Mouse (Mus musculus) kidney, embryonic 15.5 days (tissue): ENCODE data around the gene Plch2. TPM values are rescaled to one million over a fixed set of nuclear protein-coding genes. Genes with fewer than 3 reads are reported as not detected.

Experiments used
- ATAC-seq: fragments of 200-750 bp; cut with Nextera tagmentation; replicated peaks from 2 replicates; pipeline ENCODE4 v1.8.0; 2017; ENCODE audit warnings: moderate TSS enrichment; ENCODE audit not compliant: low FRiP score
- H3K27ac ChIP-seq: fragments of 300-500 bp; sonication (generic); 2 replicates; pipeline ENCODE4 v1.5.1; 2015; ENCODE audit warnings: mild to moderate bottlenecking, inconsistent platforms
- H3K27me3 ChIP-seq: fragments of 300-500 bp; sonication (generic); 2 replicates; pipeline ENCODE4 v1.6.1; 2015; ENCODE audit warnings: inconsistent platforms
- H3K36me3 ChIP-seq: fragments of 300-500 bp; sonication (generic); 2 replicates; pipeline ENCODE4 v1.6.1; 2015; ENCODE audit warnings: inconsistent platforms
- H3K4me1 ChIP-seq: fragments of 300-500 bp; sonication (generic); 2 replicates; pipeline ENCODE4 v1.6.1; 2015; ENCODE audit warnings: inconsistent platforms
- H3K4me2 ChIP-seq: fragments of 300-500 bp; sonication (generic); 2 replicates; pipeline ENCODE4 v1.6.1; 2015; ENCODE audit warnings: moderate library complexity, mild to moderate bottlenecking, inconsistent platforms
- H3K4me3 ChIP-seq: fragments of 300-500 bp; sonication (generic); replicated peaks from 2 replicates; pipeline ENCODE4 v1.5.1; 2015; ENCODE audit warnings: mild to moderate bottlenecking, inconsistent platforms
- H3K9ac ChIP-seq: fragments of 300-500 bp; sonication (generic); 2 replicates; pipeline ENCODE4 v1.6.1; 2015; ENCODE audit warnings: mild to moderate bottlenecking, inconsistent platforms
- H3K9me3 ChIP-seq: fragments of 300-500 bp; sonication (generic); replicated peaks from 2 replicates; pipeline ENCODE4 v1.6.1; 2016; ENCODE audit warnings: inconsistent platforms
- WGBS: fragments of 180-500 bp; shearing (Covaris S2); methylation state at CpG from one replicate; pipeline ENCODE4 v1.1.7; 2015; ENCODE audit warnings: mixed read lengths; 5-methylcytosine and 5-hydroxymethylcytosine counted together
- polyA plus RNA-seq: library from polyadenylated mRNA; unstranded; fragments of >200 nt; fragmentation: Nextera tagmentation; extraction: Ambion mirVana; gene quantifications from 2 replicates; pipeline ENCODE4 v1.2.1, GENCODE M21; 2015

Gene Plch2
- polyA plus RNA-seq, 1 experiment from 2014 or later, result 2.6 TPM

GRCm38 (mm10) chr4:155070199-155070598 is 13.6 kb upstream of the Plch2 start:
- 90% methylated on average over 13 of the region's 13 CpGs for WGBS
- no peak overlapping the region for H3K27ac ChIP-seq
- peaks cover 70% of the 10 kb centered on the region for H3K36me3 ChIP-seq
- peaks cover 33% of the 10 kb centered on the region for H3K4me1 ChIP-seq
- H3K4me2 ChIP-seq, result no peak overlapping the region
- no peaks in the 10 kb centered on the region for H3K9me3 ChIP-seq
- ATAC-seq, result no peak
- H3K9ac ChIP-seq, result no peak overlapping the region
- no peaks in the 10 kb centered on the region for H3K27me3 ChIP-seq
- H3K4me3 ChIP-seq, result no peak overlapping the region

GRCm38 (mm10) chr4:155069191-155069590 is 12.6 kb upstream of the Plch2 start:
- H3K27ac ChIP-seq, result no peak overlapping the region
- 82% methylated on average over 6 of the region's 6 CpGs for WGBS
- no peak overlapping the region for H3K4me2 ChIP-seq
- ATAC-seq, result no peak
- no peak overlapping the region for H3K4me3 ChIP-seq
- H3K36me3 ChIP-seq, result peaks cover 60% of the 10 kb centered on the region
- H3K4me1 ChIP-seq, result peaks cover 33% of the 10 kb centered on the region
- H3K9ac ChIP-seq, result no peak overlapping the region
- no peaks in the 10 kb centered on the region for H3K9me3 ChIP-seq
- no peaks in the 10 kb centered on the region for H3K27me3 ChIP-seq

- WGBS, result 93% methylated on average over 20 of the region's 20 CpGs
- no peak for ATAC-seq
- H3K27ac ChIP-seq, result peak overlapping the region; percentile 75; the same call in 1 of the 2 replicates
- no peaks in the 10 kb centered on the region for H3K27me3 ChIP-seq
- H3K4me1 ChIP-seq, result peaks cover 33% of the 10 kb centered on the region
- peak overlapping the region; percentile 68; the same call in 1 of the 2 replicates for H3K4me3 ChIP-seq
- H3K9me3 ChIP-seq, result no peaks in the 10 kb centered on the region
- peaks cover 53% of the 10 kb centered on the region for H3K36me3 ChIP-seq
- peak overlapping the region; percentile 74 for H3K4me2 ChIP-seq
- H3K9ac ChIP-seq, result peak overlapping the region; percentile 80; the same call in 1 of the 2 replicates
Measured at GRCm38 (mm10) chr4:155068357-155068972, 11.9 kb upstream of the Plch2 start.

- peak; percentile 90 for ATAC-seq
- Histone ChIP-seq H3K4me2 (peak within 1 kb of the TSS; percentile 74), H3K36me3 (peaks cover 38% of the 10 kb centered on the region), H3K9me3 (no peaks in the 10 kb centered on the region), H3K9ac (peak within 1 kb of the TSS; percentile 80), H3K4me1 (peaks cover 38% of the 10 kb centered on the region), H3K27ac (peak within 1 kb of the TSS; percentile 80), H3K27me3 (no peaks in the 10 kb centered on the region), H3K4me3 (peak within 1 kb of the TSS; percentile 68)
- whole genome bisulfite sequencing, result under 1% methylated on average over 48 of the region's 48 CpGs
Measured at GRCm38 (mm10) chr4:155066834-155067522, 10.4 kb upstream of the Plch2 start, which contains the start of gene Pex10. Gene Pex10 (plus strand): TSS chr4:155067016.

- Histone ChIP-seq H3K4me1 (peaks cover 45% of the 10 kb centered on the region), H3K4me3 (peak overlapping the region; percentile 68), H3K9me3 (no peaks in the 10 kb centered on the region), H3K4me2 (peak overlapping the region; percentile 74), H3K36me3 (peaks cover 30% of the 10 kb centered on the region), H3K27ac (peak overlapping the region; percentile 80), H3K9ac (peak overlapping the region; percentile 39), H3K27me3 (no peaks in the 10 kb centered on the region)
- 4% methylated on average over 15 of the region's 15 CpGs for WGBS
- ATAC-seq, result peak; percentile 54
Measured at GRCm38 (mm10) chr4:155065970-155066833, 9.6 kb upstream of the Plch2 start.

GRCm38 (mm10) chr4:155064474-155064873 is 7.9 kb upstream of the Plch2 start:
- no peak for ATAC-seq
- H3K27ac ChIP-seq, result peak overlapping the region; percentile 88
- no peaks in the 10 kb centered on the region for H3K27me3 ChIP-seq
- no peak overlapping the region for H3K4me2 ChIP-seq
- H3K9ac ChIP-seq, result no peak overlapping the region
- WGBS, result 58% methylated on average over 2 of the region's 2 CpGs
- H3K4me3 ChIP-seq, result no peak overlapping the region
- peaks cover 44% of the 10 kb centered on the region for H3K4me1 ChIP-seq
- H3K9me3 ChIP-seq, result no peaks in the 10 kb centered on the region
- H3K36me3 ChIP-seq, result peaks cover 13% of the 10 kb centered on the region

- Histone ChIP-seq H3K4me2 (peak overlapping the region; percentile 14; the same call in 1 of the 2 replicates), H3K9ac (no peak overlapping the region), H3K27ac (peak overlapping the region; percentile 88), H3K27me3 (no peaks in the 10 kb centered on the region), H3K9me3 (no peaks in the 10 kb centered on the region), H3K4me3 (no peak overlapping the region), H3K36me3 (peaks cover 7% of the 10 kb centered on the region), H3K4me1 (peaks cover 40% of the 10 kb centered on the region)
- peak; percentile 31; the same call in 1 of the 2 replicates for ATAC-seq
- WGBS, result 6% methylated on average over 3 of the region's 3 CpGs
Measured at GRCm38 (mm10) chr4:155063895-155064294, 7.3 kb upstream of the Plch2 start.

- Histone ChIP-seq H3K36me3 (no peaks in the 10 kb centered on the region), H3K4me1 (peaks cover 23% of the 10 kb centered on the region), H3K4me2 (no peak overlapping the region), H3K27me3 (no peaks in the 10 kb centered on the region; the same call in 1 of the 2 replicates), H3K4me3 (no peak overlapping the region), H3K27ac (no peak overlapping the region), H3K9ac (no peak overlapping the region), H3K9me3 (no peaks in the 10 kb centered on the region)
- WGBS, result 42% methylated on average over 10 of the region's 10 CpGs
- ATAC-seq, result no peak
Measured at GRCm38 (mm10) chr4:155058325-155058724, 1.7 kb upstream of the Plch2 start.

- 57% methylated on average over 7 of the region's 7 CpGs for WGBS
- H3K27me3 ChIP-seq, result peaks cover 12% of the 10 kb centered on the region
- H3K4me3 ChIP-seq, result no peak overlapping the region
- no peaks in the 10 kb centered on the region for H3K4me1 ChIP-seq
- H3K27ac ChIP-seq, result no peak overlapping the region
- no peak for ATAC-seq
- H3K36me3 ChIP-seq, result no peaks in the 10 kb centered on the region
- H3K9me3 ChIP-seq, result no peaks in the 10 kb centered on the region
- H3K9ac ChIP-seq, result no peak overlapping the region
- no peak overlapping the region for H3K4me2 ChIP-seq
Measured at GRCm38 (mm10) chr4:155050116-155050515, 6.5 kb downstream of the Plch2 start.

GRCm38 (mm10) chr4:155046636-155047035 is 9.9 kb downstream of the Plch2 start:
- Histone ChIP-seq H3K27me3 (peaks cover 47% of the 10 kb centered on the region), H3K4me2 (no peak overlapping the region), H3K27ac (no peak overlapping the region), H3K9ac (no peak overlapping the region), H3K4me3 (no peak overlapping the region), H3K4me1 (peaks cover 10% of the 10 kb centered on the region), H3K36me3 (no peaks in the 10 kb centered on the region), H3K9me3 (no peaks in the 10 kb centered on the region)
- ATAC-seq, result no peak
- WGBS, result 86% methylated on average over 14 of the region's 14 CpGs

GRCm38 (mm10) chr4:155043289-155043625 is 13.3 kb downstream of the Plch2 start:
- no peaks in the 10 kb centered on the region for H3K9me3 ChIP-seq
- peaks cover 10% of the 10 kb centered on the region for H3K4me1 ChIP-seq
- H3K27me3 ChIP-seq, result peaks cover 72% of the 10 kb centered on the region
- H3K36me3 ChIP-seq, result no peaks in the 10 kb centered on the region
- ATAC-seq, result no peak
- H3K4me3 ChIP-seq, result peak overlapping the region; percentile 40
- H3K4me2 ChIP-seq, result peak overlapping the region; percentile 74
- WGBS, result 2% methylated on average over 25 of the region's 25 CpGs
- H3K27ac ChIP-seq, result no peak overlapping the region
- H3K9ac ChIP-seq, result no peak overlapping the region
